Mouse (Mus musculus) megakaryocyte-erythroid progenitor cell, adult 5 weeks (primary cell): ENCODE results near the gene Best1. TPM values are rescaled to one million over a fixed set of nuclear protein-coding genes. Genes with fewer than 3 reads are reported as not detected.

Source experiments
- polyA plus RNA-seq: library from polyadenylated mRNA; stranded (reverse); fragments of >175 nt; gene quantifications from 2 replicates; pipeline ENCODE4 v1.2.3, GENCODE M21; 2012

The Best1 gene
- polyA plus RNA-seq: 0.15 TPM in 1 of 2 replicates, not detected in the other

DNA sequence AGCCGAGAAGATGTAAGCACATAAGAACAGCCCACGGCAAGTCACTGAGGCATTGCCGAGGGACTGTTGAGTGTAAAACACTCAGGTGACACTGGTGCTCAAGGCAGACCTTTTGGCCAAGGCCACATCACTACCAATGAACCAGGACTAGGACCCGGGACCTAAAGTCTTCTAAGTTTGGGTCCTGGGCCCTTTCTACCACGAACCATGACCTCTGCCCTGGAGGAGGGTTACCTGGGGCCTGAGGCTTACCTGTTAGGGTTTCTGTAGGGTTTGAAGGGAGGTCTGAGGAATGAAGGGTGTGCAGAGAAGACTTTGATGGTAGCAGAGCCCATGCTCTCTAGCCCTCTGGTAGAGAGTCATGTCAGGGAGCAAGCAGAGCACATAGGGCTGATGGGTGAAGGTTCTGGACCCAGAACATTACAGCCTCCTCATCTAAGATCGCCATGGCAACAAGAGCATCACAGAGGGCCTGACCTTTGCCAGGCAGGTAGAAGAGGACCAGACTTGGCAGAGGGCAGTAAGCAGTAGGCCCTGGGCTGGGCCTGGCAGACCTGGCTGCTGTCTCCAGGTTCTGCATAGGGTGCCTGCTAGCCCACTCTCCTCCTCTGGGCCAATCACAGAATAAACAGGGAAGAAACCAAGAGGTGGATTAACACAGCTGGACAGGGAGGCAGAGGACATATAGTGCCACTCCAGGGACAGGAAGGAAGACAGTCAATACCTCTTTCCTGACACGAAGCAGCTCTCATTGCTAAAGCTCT lies at the start of gene Best1, which contains the start of gene Rab3il1:
Best1 (minus strand) TSS at position 428 of the 764 bp plus-strand sequence.
Rab3il1 (plus strand) TSS at position 464 of the 764 bp plus-strand sequence.

DNA sequence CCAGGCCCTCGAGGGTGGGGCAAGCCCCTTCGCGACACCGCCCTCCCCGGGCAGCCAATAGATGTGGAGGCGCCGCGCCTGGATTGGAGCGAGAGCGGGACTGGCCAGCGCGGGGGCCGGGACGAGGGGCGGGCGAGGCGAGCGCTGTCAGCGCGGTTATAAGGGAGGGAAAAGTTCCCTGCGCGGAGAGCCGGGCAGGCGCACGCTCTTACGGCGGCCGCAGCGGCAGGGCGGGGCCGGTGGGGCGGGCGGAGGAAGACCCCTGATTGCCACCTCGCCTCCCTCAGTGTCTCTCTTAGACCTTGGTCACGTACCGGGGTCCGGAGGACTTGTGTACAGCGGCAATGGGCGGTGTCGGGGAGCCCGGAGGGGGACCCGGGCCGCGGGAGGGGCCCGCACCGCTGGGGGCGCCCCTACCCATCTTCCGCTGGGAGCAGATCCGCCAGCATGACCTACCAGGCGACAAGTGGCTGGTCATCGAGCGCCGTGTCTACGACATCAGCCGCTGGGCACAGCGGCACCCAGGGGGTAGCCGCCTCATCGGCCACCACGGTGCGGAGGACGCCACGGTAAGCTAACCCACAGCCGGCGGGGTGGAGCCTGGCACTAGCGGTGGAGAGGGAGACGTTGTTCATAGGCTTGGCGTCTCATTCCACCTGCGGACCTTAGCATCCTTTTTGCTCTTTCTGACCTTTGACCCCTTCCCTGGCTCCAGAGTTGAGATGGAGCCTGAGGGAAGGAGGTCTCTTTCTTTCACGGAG lies 40.1 kb upstream of the Best1 start, which contains the start of gene Fads3:
Fads3 (plus strand) TSS at position 182 of the 761 bp plus-strand sequence.

DNA sequence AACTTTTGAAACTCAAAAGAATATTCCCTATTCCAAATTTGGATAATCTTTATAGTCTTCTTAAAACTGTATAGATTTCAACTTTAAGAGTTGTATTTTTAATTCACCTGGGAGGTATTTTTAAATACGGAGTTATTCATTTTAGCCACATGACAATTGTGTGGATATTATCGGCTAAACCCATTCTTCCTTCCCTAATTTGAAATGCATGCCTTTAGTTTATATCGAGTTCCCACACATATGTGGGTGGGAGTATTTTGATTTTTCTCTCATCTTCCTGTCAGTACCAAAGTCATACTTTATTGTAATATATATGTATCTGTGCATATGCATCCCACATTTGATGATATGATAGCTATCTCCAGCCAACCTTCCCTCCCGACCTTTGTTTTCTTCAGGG lies 21.2 kb downstream of the Best1 start, which contains the start of gene Fth1:
Fth1 (plus strand) TSS at position 341 of the 400 bp plus-strand sequence.

Other genes starting within 250 kb of the Best1 start
- gene Scgb2a2, start 154.1 kb downstream of the Best1 start, polyA plus RNA-seq: not detected in 2 replicates
- gene Incenp, start 102.1 kb downstream of the Best1 start, polyA plus RNA-seq: 123 and 216 TPM in 2 replicates
- 9,097 and 9,677 TPM in 2 replicates for gene Fth1, start 21.0 kb downstream of the Best1 start, polyA plus RNA-seq
- 5.8 and 6.9 TPM in 2 replicates for gene Rab3il1, start within 50 bp of the Best1 start, polyA plus RNA-seq
- 8.5 and 14.8 TPM in 2 replicates for gene Fads3, start 39.9 kb upstream of the Best1 start, polyA plus RNA-seq
- gene Fads2, start 100.1 kb upstream of the Best1 start, polyA plus RNA-seq: 29.3 and 47.5 TPM in 2 replicates
- 35.4 and 39.7 TPM in 2 replicates for gene Fads1, start 181.3 kb upstream of the Best1 start, polyA plus RNA-seq
- gene Tmem258, start 202.4 kb upstream of the Best1 start, polyA plus RNA-seq: 20.8 and 31.6 TPM in 2 replicates
- 55.7 and 59.9 TPM in 2 replicates for gene Fen1, start 202.5 kb upstream of the Best1 start, polyA plus RNA-seq
- 0.08 and 0.09 TPM in 2 replicates for gene Myrf, start 239.1 kb upstream of the Best1 start, polyA plus RNA-seq